Mouse (Mus musculus) neural tube, embryonic 12.5 days (tissue): ENCODE measurements around the gene 1700109H08Rik. TPM values are rescaled to one million over a fixed set of nuclear protein-coding genes. Genes with fewer than 3 reads are reported as not detected.
"Not testable (repeated sequence)": the region's sequence is repeated elsewhere in the genome, so short reads cannot be mapped to it uniquely, and the experiment has no call there.

ENCODE experiments used
- ATAC-seq: fragments of 200-750 bp; cut with Nextera tagmentation; 2 replicates; pipeline ENCODE4 v1.8.0; 2017; ENCODE audit warnings: low read depth, mild to moderate bottlenecking, moderate TSS enrichment, moderate library complexity; ENCODE audit not compliant: low FRiP score
- H3K27ac ChIP-seq: fragments of 300-500 bp; sonication (generic); 2 replicates; pipeline ENCODE4 v1.5.1; 2016
- H3K27me3 ChIP-seq: fragments of 300-500 bp; sonication (generic); replicated peaks from 2 replicates; pipeline ENCODE4 v1.6.1; 2016; ENCODE audit warnings: mild to moderate bottlenecking
- H3K36me3 ChIP-seq: fragments of 300-500 bp; sonication (generic); 2 replicates; pipeline ENCODE4 v1.6.1; 2016; ENCODE audit warnings: mild to moderate bottlenecking
- H3K4me1 ChIP-seq: fragments of 300-500 bp; sonication (generic); 2 replicates; pipeline ENCODE4 v1.6.1; 2016
- H3K4me2 ChIP-seq: fragments of 300-500 bp; sonication (generic); replicated peaks from 2 replicates; pipeline ENCODE4 v1.6.1; 2016; ENCODE audit warnings: mild to moderate bottlenecking
- H3K4me3 ChIP-seq: fragments of 300-500 bp; sonication (generic); 2 replicates; pipeline ENCODE4 v1.5.1; 2016
- H3K9ac ChIP-seq: fragments of 300-500 bp; sonication (generic); 2 replicates; pipeline ENCODE4 v1.6.1; 2016; ENCODE audit warnings: mild to moderate bottlenecking
- H3K9me3 ChIP-seq: fragments of 300-500 bp; sonication (generic); 2 replicates; pipeline ENCODE4 v1.6.1; 2016; ENCODE audit warnings: mild to moderate bottlenecking
- WGBS: fragments of 180-500 bp; shearing (Covaris S2); methylation state at CpG from one replicate; pipeline ENCODE4 v1.1.7; 2016; 5-methylcytosine and 5-hydroxymethylcytosine counted together
- polyA plus RNA-seq: library from polyadenylated mRNA; unstranded; fragments of >200 nt; fragmentation: Nextera tagmentation; extraction: Ambion mirVana; gene quantifications from 2 replicates; pipeline ENCODE4 v1.2.1, GENCODE M21; 2016

1700109H08Rik gene
- 3.7 and 4.1 TPM in 2 replicates for polyA plus RNA-seq

- Histone ChIP-seq H3K27me3 (no peaks in the 10 kb centered on the region), H3K4me1 (no peaks in the 10 kb centered on the region), H3K9me3 (0 out of 2 replicates have a peak, but pooled peaks cover 4% of the 10 kb centered on the region), H3K27ac (no peak within 1 kb of the TSS), H3K36me3 (peaks cover 85% of the 10 kb centered on the region), H3K4me2 (no peak within 1 kb of the TSS), H3K9ac (no peak within 1 kb of the TSS), H3K4me3 (no peak within 1 kb of the TSS)
- 96% methylated on average over 4 of the region's 4 CpGs for WGBS
- ATAC-seq = no peak
These were observed at the start of gene 1700109H08Rik for GRCm38 (mm10) chr5:3571266-3571665. 1700109H08Rik (plus strand) TSS chr5:3571566.

- 85% methylated on average over 12 of the region's 12 CpGs for WGBS
- 0 out of 2 replicates have a peak, but pooled peaks cover 3% of the 10 kb centered on the region for H3K36me3 ChIP-seq
These were observed 49.6 kb upstream of the 1700109H08Rik start for GRCm38 (mm10) chr5:3521741-3522140.

GRCm38 (mm10) chr5:3522826-3523225 lies 48.5 kb upstream of the 1700109H08Rik start:
- no peaks in the 10 kb centered on the region for H3K9me3 ChIP-seq
- 0 out of 2 replicates have a peak, but pooled peaks cover 3% of the 10 kb centered on the region for H3K36me3 ChIP-seq
- no peak overlapping the region for H3K27ac ChIP-seq
- no peak for ATAC-seq
- H3K4me2 ChIP-seq = no peak overlapping the region
- H3K4me3 ChIP-seq = no peak overlapping the region
- H3K4me1 ChIP-seq = no peaks in the 10 kb centered on the region
- H3K27me3 ChIP-seq = no peaks in the 10 kb centered on the region
- H3K9ac ChIP-seq = no peak overlapping the region
- 94% methylated on average over 10 of the region's 10 CpGs for WGBS

More at GRCm38 (mm10) chr5:3521741-3522140, 49.6 kb upstream of the 1700109H08Rik start:
- no peaks in the 10 kb centered on the region for H3K27me3 ChIP-seq
- no peak for ATAC-seq
- H3K4me2 ChIP-seq = no peak overlapping the region
- H3K4me1 ChIP-seq = 0 out of 2 replicates have a peak, but pooled peaks cover under 1% of the 10 kb centered on the region
- no peak overlapping the region for H3K9ac ChIP-seq
- no peaks in the 10 kb centered on the region for H3K9me3 ChIP-seq
- no peak overlapping the region for H3K4me3 ChIP-seq
- H3K27ac ChIP-seq = no peak overlapping the region

- Histone ChIP-seq H3K36me3 (no peaks in the 10 kb centered on the region), H3K9me3 (no peaks in the 10 kb centered on the region), H3K9ac (no peak overlapping the region), H3K4me2 (no peak overlapping the region), H3K4me3 (no peak overlapping the region), H3K27ac (no peak overlapping the region), H3K4me1 (no peaks in the 10 kb centered on the region), H3K27me3 (no peaks in the 10 kb centered on the region)
- ATAC-seq = peak; percentile 48; the same call in 1 of the 2 replicates
- WGBS = 42% methylated on average over 5 of the region's 5 CpGs
These were observed 44.2 kb upstream of the 1700109H08Rik start for GRCm38 (mm10) chr5:3527041-3527691.

- ATAC-seq = no peak
- WGBS = 78% methylated on average over 10 of the region's 10 CpGs
- no peak overlapping the region for H3K27ac ChIP-seq
These were observed 41.7 kb upstream of the 1700109H08Rik start for GRCm38 (mm10) chr5:3529585-3530189.

GRCm38 (mm10) chr5:3532048-3532447 lies 39.3 kb upstream of the 1700109H08Rik start:
- not testable (repeated sequence) for H3K4me2 ChIP-seq, H3K36me3 ChIP-seq, H3K4me3 ChIP-seq, H3K27ac ChIP-seq, H3K9ac ChIP-seq, H3K4me1 ChIP-seq, ATAC-seq, H3K9me3 ChIP-seq, H3K27me3 ChIP-seq

More at GRCm38 (mm10) chr5:3529585-3530189, 41.7 kb upstream of the 1700109H08Rik start:
- Histone ChIP-seq H3K4me1 (no peaks in the 10 kb centered on the region), H3K4me2 (no peak overlapping the region), H3K4me3 (no peak overlapping the region), H3K9me3 (no peaks in the 10 kb centered on the region), H3K36me3 (no peaks in the 10 kb centered on the region), H3K27me3 (no peaks in the 10 kb centered on the region), H3K9ac (no peak overlapping the region)

GRCm38 (mm10) chr5:3536592-3537212 lies 34.7 kb upstream of the 1700109H08Rik start:
- ATAC-seq = no peak
- H3K27ac ChIP-seq = no peak overlapping the region
- 75% methylated on average over 3 of the region's 3 CpGs for WGBS
- no peak overlapping the region for H3K9ac ChIP-seq
- H3K9me3 ChIP-seq = no peaks in the 10 kb centered on the region
- no peak overlapping the region for H3K4me2 ChIP-seq
- no peaks in the 10 kb centered on the region for H3K36me3 ChIP-seq
- no peaks in the 10 kb centered on the region for H3K27me3 ChIP-seq
- H3K4me1 ChIP-seq = no peaks in the 10 kb centered on the region
- H3K4me3 ChIP-seq = no peak overlapping the region

- Histone ChIP-seq H3K4me3 (no peak overlapping the region), H3K27me3 (no peaks in the 10 kb centered on the region), H3K4me1 (no peaks in the 10 kb centered on the region), H3K9ac (no peak overlapping the region), H3K9me3 (no peaks in the 10 kb centered on the region), H3K4me2 (no peak overlapping the region), H3K27ac (no peak overlapping the region), H3K36me3 (no peaks in the 10 kb centered on the region)
- 73% methylated on average over 11 of the region's 11 CpGs for WGBS
- no peak for ATAC-seq
These were observed 32.6 kb upstream of the 1700109H08Rik start for GRCm38 (mm10) chr5:3538505-3539472.

- Histone ChIP-seq H3K4me2 (no peak overlapping the region), H3K27ac (no peak overlapping the region), H3K9ac (no peak overlapping the region), H3K27me3 (no peaks in the 10 kb centered on the region), H3K36me3 (peaks cover 2% of the 10 kb centered on the region; the same call in 1 of the 2 replicates), H3K4me3 (no peak overlapping the region), H3K4me1 (peaks cover 12% of the 10 kb centered on the region), H3K9me3 (no peaks in the 10 kb centered on the region)
- ATAC-seq = no peak
- 81% methylated on average over 6 of the region's 6 CpGs for WGBS
These were observed 29.5 kb upstream of the 1700109H08Rik start for GRCm38 (mm10) chr5:3541871-3542270.

GRCm38 (mm10) chr5:3543629-3544479 lies 27.5 kb upstream of the 1700109H08Rik start, which contains the start of gene Fam133b:
Fam133b (plus strand) TSS chr5:3543833.
- Histone ChIP-seq H3K27me3 (no peaks in the 10 kb centered on the region), H3K27ac (peak within 1 kb of the TSS; percentile 70), H3K4me3 (peak within 1 kb of the TSS; percentile 87), H3K9ac (peak within 1 kb of the TSS; percentile 82), H3K4me1 (peaks cover 12% of the 10 kb centered on the region), H3K4me2 (peak within 1 kb of the TSS; percentile 74), H3K36me3 (peaks cover 4% of the 10 kb centered on the region; the same call in 1 of the 2 replicates), H3K9me3 (no peaks in the 10 kb centered on the region)
- ATAC-seq = peak; percentile 96
- under 1% methylated on average over 80 of the region's 80 CpGs for WGBS

GRCm38 (mm10) chr5:3544480-3544769 lies 26.9 kb upstream of the 1700109H08Rik start:
- peak; percentile 35 for ATAC-seq
- H3K9ac ChIP-seq = peak overlapping the region; percentile 82
- H3K9me3 ChIP-seq = no peaks in the 10 kb centered on the region
- H3K4me2 ChIP-seq = peak overlapping the region; percentile 74
- H3K36me3 ChIP-seq = peaks cover 4% of the 10 kb centered on the region; the same call in 1 of the 2 replicates
- H3K27ac ChIP-seq = no peak overlapping the region
- H3K4me1 ChIP-seq = peaks cover 12% of the 10 kb centered on the region
- WGBS = 11% methylated on average over 7 of the region's 7 CpGs
- H3K4me3 ChIP-seq = peak overlapping the region; percentile 87
- H3K27me3 ChIP-seq = no peaks in the 10 kb centered on the region
